Mouse (Mus musculus): Measurements from ENCODE around the gene Gm8220. TPM values are rescaled to one million over a fixed set of nuclear protein-coding genes. Genes with fewer than 3 reads are reported as not detected.
"Not testable (repeated sequence)": the region's sequence is repeated elsewhere in the genome, so short reads cannot be mapped to it uniquely, and the experiment has no call there.

The Gm8220 gene
- not detected in 2 replicates for total RNA-seq (2014; fragmentation: Nextera tagmentation)
- total RNA-seq (2017), result not detected in 2 replicates

- not testable (repeated sequence) for ATAC-seq (replicated peaks; ENCODE audit: low FRiP score, low TSS enrichment, poor library complexity, severe bottlenecking)
Observed at GRCm38 (mm10) chr14:44285280-44285679, at the start of gene Gm8220. TSS of gene Gm8220 (plus strand) at chr14:44285580.

GRCm38 (mm10) chr14:44248039-44248438 is 37.3 kb upstream of the Gm8220 start:
- ATAC-seq (replicated peaks; ENCODE audit: low FRiP score, low TSS enrichment, poor library complexity, severe bottlenecking), result no peak

- ATAC-seq (replicated peaks; ENCODE audit: low FRiP score, low TSS enrichment, poor library complexity, severe bottlenecking), result not testable (repeated sequence)
Observed at GRCm38 (mm10) chr14:44312049-44312448, 26.7 kb downstream of the Gm8220 start.

GRCm38 (mm10) chr14:44338484-44338883 is 53.1 kb downstream of the Gm8220 start, which contains the start of gene Gm5930:
TSS of gene Gm5930 (minus strand) at chr14:44338584.
- not testable (repeated sequence) for ATAC-seq (replicated peaks; ENCODE audit: low FRiP score, low TSS enrichment, poor library complexity, severe bottlenecking)

Other genes starting within 250 kb of the Gm8220 start
- gene Ear2, start 182.9 kb upstream of the Gm8220 start, total RNA-seq (2014; fragmentation: Nextera tagmentation), result not detected in 2 replicates
- 10.2 TPM in 1 of 2 replicates, not detected in the other for gene Ear2, start 182.9 kb upstream of the Gm8220 start, total RNA-seq (2017)
- not detected in 2 replicates for gene Gm3327, start 161.7 kb upstream of the Gm8220 start, total RNA-seq (2014; fragmentation: Nextera tagmentation)
- gene Gm3327, start 161.7 kb upstream of the Gm8220 start, total RNA-seq (2017), result not detected in 2 replicates
- not detected in 2 replicates for gene Gm8212, start 87.9 kb upstream of the Gm8220 start, total RNA-seq (2014; fragmentation: Nextera tagmentation)
- gene Gm8212, start 87.9 kb upstream of the Gm8220 start, total RNA-seq (2017), result not detected in 2 replicates
- not detected in 2 replicates for gene 4930503E14Rik, start 72.3 kb upstream of the Gm8220 start, total RNA-seq (2014; fragmentation: Nextera tagmentation)
- gene 4930503E14Rik, start 72.3 kb upstream of the Gm8220 start, total RNA-seq (2017), result not detected in 2 replicates
- not detected in 2 replicates for gene Gm5930, start 53.0 kb downstream of the Gm8220 start, total RNA-seq (2014; fragmentation: Nextera tagmentation)
- not detected in 2 replicates for gene Gm5930, start 53.0 kb downstream of the Gm8220 start, total RNA-seq (2017)
- not detected in 2 replicates for gene Gm8229, start 79.8 kb downstream of the Gm8220 start, total RNA-seq (2014; fragmentation: Nextera tagmentation)
- gene Gm8229, start 79.8 kb downstream of the Gm8220 start, total RNA-seq (2017), result not detected in 2 replicates
- not detected in 2 replicates for gene Gm3371, start 125.1 kb downstream of the Gm8220 start, total RNA-seq (2014; fragmentation: Nextera tagmentation)
- not detected in 2 replicates for gene Gm3371, start 125.1 kb downstream of the Gm8220 start, total RNA-seq (2017)
- gene Gm8232, start 148.1 kb downstream of the Gm8220 start, total RNA-seq (2014; fragmentation: Nextera tagmentation), result not detected in 2 replicates
- gene Gm8232, start 148.1 kb downstream of the Gm8220 start, total RNA-seq (2017), result not detected in 2 replicates
- not detected in 2 replicates for gene BC061237, start 206.9 kb downstream of the Gm8220 start, total RNA-seq (2014; fragmentation: Nextera tagmentation)
- not detected in 2 replicates for gene BC061237, start 206.9 kb downstream of the Gm8220 start, total RNA-seq (2017)
- gene Gm17093, start 232.7 kb downstream of the Gm8220 start, total RNA-seq (2014; fragmentation: Nextera tagmentation), result not detected in 2 replicates
- not detected in 2 replicates for gene Gm17093, start 232.7 kb downstream of the Gm8220 start, total RNA-seq (2017)

Measured in megakaryocyte-erythroid progenitor cell, adult 5-6 weeks (primary cell).